Mouse (Mus musculus) C2C12 (cell line): ENCODE results near the gene Npb.

Source experiments
- CTCF ChIP-seq: IDR thresholded peaks from one replicate; pipeline ENCODE4 v1.5.1; 2011; ENCODE audit not compliant: control insufficient read depth, insufficient read depth, insufficient read length
- FOSL1 ChIP-seq: IDR thresholded peaks from one replicate; pipeline ENCODE4 v1.8.0; 2011; ENCODE audit warnings: mild to moderate bottlenecking, low read length; ENCODE audit not compliant: poor library complexity, insufficient read depth, severe bottlenecking
- MYOD1 ChIP-seq: IDR thresholded peaks from one replicate; pipeline ENCODE4 v1.6.1; 2011; ENCODE audit warnings: low read depth; ENCODE audit not compliant: control insufficient read depth, insufficient read length
- USF1 ChIP-seq: IDR thresholded peaks from one replicate; pipeline ENCODE4 v1.6.1; 2011; ENCODE audit warnings: low read depth, mild to moderate bottlenecking, control low read depth, moderate library complexity

GRCm38 (mm10) chr11:120565114-120565513, 43.2 kb upstream of the Npb start:
- TF ChIP-seq USF1: no peak
- TF ChIP-seq CTCF: no peak
- no peak for TF ChIP-seq MYOD1
- TF ChIP-seq FOSL1: no peak
